Mouse (Mus musculus): ENCODE measurements around the gene Idnk.

Idnk gene

GRCm38 (mm10) chr13:58194908-58195307, 37.5 kb downstream of the Idnk start:
- DNase-seq = no peak

GRCm38 (mm10) chr13:58197211-58197610, 39.8 kb downstream of the Idnk start:
- peak; percentile 46 to 61 for DNase-seq

GRCm38 (mm10) chr13:58197981-58198640, 40.7 kb downstream of the Idnk start:
- DNase-seq = peak; percentile 42 to 58

- DNase-seq = no peak
These were observed 43.9 kb downstream of the Idnk start for GRCm38 (mm10) chr13:58201343-58201742.

GRCm38 (mm10) chr13:58201908-58202307, 44.5 kb downstream of the Idnk start:
- DNase-seq = no peak

- no peak for DNase-seq
These were observed 45.5 kb downstream of the Idnk start for GRCm38 (mm10) chr13:58202903-58203302.

- no peak for DNase-seq
These were observed 46.8 kb downstream of the Idnk start for GRCm38 (mm10) chr13:58204202-58204601.

- no peak for DNase-seq
These were observed 47.5 kb downstream of the Idnk start for GRCm38 (mm10) chr13:58204986-58205385.

GRCm38 (mm10) chr13:58206084-58206483, 48.6 kb downstream of the Idnk start:
- DNase-seq = no peak

- DNase-seq = no peak
These were observed 53.0 kb downstream of the Idnk start for GRCm38 (mm10) chr13:58210441-58210840.

- no peak for DNase-seq
These were observed 55.1 kb downstream of the Idnk start for GRCm38 (mm10) chr13:58212530-58212929.

- DNase-seq = peak in 1 of 2 experiments; percentile 27
These were observed 56.4 kb downstream of the Idnk start for GRCm38 (mm10) chr13:58213801-58214200.

Data from kidney, postnatal 36 days (tissue).